Comparison of ENCODE assay signal across 9 mouse cellular contexts in genomic region chr5:112888651-112889050, GRCm38 (mm10).
"Had no signal": no experiment of that assay in that cellular context is flagged by ENCODE, and none has a peak within 500 bp of the region (broad histone marks: within the 10 kb centered on the region; RNA-seq: fewer than 3 reads in every experiment).

No protein-coding gene starts in this region.

- H3K9ac ChIP-seq: limb, embryonic 15.5 days; liver, embryonic 12.5 days; lung, embryonic 14.5 days; midbrain, embryonic 13.5 days had no signal

- H3K4me1 ChIP-seq: liver, embryonic 12.5 days had no signal

- H3K27ac ChIP-seq: limb, embryonic 15.5 days; liver, embryonic 12.5 days; midbrain, embryonic 13.5 days; stomach, postnatal 0 days had no signal

- DNase-seq: kidney, postnatal 36 days; layer of hippocampus, adult 9-11 months; layer of hippocampus, postnatal 36 days; lung, embryonic 14.5 days; thymus, postnatal 4 days had no signal

- H3K36me3 ChIP-seq: limb, embryonic 15.5 days; liver, embryonic 12.5 days; midbrain, embryonic 13.5 days had no signal

- H3K4me3 ChIP-seq: limb, embryonic 15.5 days; liver, embryonic 12.5 days; midbrain, embryonic 13.5 days had no signal

- H3K27me3 ChIP-seq: limb, embryonic 15.5 days; liver, embryonic 12.5 days; midbrain, embryonic 13.5 days had no signal

- H3K4me2 ChIP-seq: limb, embryonic 15.5 days; liver, embryonic 12.5 days; lung, embryonic 14.5 days; midbrain, embryonic 13.5 days had no signal

- ATAC-seq: liver, embryonic 12.5 days; midbrain, embryonic 13.5 days had no signal

- H3K9me3 ChIP-seq: limb, embryonic 15.5 days; liver, embryonic 12.5 days; midbrain, embryonic 13.5 days had no signal
